Mouse (Mus musculus): ENCODE data around the gene Zmynd10.

DNA sequence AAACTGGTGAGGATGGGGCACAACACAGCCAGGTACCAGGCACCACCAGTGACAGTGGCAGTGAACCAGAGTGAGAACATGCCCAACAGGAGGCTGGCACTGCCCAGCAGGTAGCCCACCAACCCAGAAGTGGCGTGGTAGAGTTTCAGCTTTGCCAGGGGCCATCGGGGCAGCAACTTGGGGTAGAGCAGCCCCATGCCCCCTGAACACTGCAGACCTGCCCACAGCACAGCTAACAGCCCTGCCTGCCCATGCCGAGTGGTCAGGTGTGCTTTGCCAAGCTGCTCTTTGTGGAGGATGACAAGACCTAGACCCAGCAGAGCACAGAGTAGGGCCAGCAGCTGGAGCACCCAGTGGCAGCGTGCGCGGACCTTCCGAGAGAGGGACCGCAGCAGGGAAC, 7.2 kb upstream of the Zmynd10 start:
- TF ChIP-seq CTCF (IDR thresholded peaks at IDR 0.05; ENCODE audit: low read depth, low read length) (no peak), TAL1 (conservative IDR thresholded peaks at IDR 0.05; ENCODE audit: low read depth, low read length) (no peak), GATA1 (IDR thresholded peaks at IDR 0.05; ENCODE audit: borderline replicate concordance, low read length) (no peak)
